Mouse (Mus musculus) urinary bladder, adult 18-20 months (tissue): Measurements from ENCODE around the gene Lrrfip1.

Experiments used
- DNase-seq, 2 experiments: peaks; one replicate each; pipeline ENCODE4 v3.0.0; 2022; ENCODE audit warnings: low spot score in 2 of 2, mixed read lengths in 2 of 2

Lrrfip1 gene

DNA sequence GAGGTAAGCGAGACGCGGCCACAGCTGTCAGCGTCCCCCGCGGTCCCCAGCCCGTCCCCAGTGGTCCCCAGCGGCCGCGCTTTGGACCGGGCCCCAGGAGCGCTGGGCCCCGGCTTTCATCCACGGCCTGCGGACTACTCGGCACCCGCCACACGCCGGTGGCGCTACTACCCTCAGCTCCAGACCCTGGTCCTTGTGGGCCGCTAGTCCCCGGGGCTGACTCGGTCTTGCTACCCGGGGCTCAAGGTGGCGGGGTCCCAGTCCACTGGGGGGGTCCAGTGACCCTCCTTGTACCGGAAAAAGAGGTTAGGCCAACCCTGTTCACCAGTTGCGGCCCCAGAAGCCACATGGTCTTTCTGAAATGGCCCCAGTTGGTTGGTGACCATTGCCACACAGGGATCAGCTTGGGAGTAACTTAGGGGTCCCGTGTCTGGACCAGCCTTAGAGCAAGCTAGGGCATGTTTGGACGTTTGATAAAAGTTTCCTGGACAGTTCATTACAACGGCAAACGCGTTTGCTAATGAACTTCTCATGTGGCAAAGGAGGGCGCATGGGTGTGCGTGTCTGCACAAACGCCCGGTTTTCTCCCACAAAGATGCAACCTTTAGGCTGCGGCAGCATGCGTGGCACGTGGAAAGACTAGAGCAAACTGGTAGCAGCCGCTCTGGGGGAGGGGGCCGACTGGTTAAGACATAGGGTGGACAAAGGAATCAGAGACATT is 514 bp downstream of the Lrrfip1 start:
- DNase-seq: peak in 1 of 2 experiments; percentile 41

DNA sequence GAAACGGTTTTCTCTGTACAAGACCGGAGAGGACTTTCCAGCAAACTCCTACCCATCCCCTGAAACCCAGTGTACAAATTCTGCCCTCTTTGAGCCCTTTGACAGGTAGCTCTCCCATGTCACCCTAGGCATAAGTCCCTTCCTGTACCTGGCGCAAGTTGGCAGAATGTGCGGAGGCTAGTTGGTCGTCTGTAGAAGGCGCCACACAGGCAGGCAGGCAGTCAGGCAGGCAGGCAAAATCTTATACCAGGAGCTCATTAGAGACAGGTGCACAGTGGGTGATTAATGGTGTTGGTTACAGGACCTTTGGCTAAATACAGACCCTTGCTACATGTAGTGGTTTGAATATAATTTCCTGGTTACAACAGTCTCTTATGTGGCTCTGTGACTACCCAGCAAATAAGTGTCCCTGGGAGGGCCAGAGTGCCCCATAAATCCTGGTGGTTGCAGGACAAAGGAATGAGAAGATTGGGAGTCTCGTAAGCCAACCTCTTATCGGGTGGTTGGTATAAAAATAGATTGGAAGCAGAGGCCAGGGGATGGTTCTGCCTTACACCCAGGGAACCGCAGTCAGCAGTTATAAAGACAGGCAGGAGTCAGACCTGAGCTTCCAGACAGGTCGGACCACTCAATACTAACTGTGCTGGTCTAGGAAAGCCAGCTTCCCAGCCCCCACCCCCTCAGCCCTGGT is 1.5 kb downstream of the Lrrfip1 start:
- DNase-seq: no peak

DNA sequence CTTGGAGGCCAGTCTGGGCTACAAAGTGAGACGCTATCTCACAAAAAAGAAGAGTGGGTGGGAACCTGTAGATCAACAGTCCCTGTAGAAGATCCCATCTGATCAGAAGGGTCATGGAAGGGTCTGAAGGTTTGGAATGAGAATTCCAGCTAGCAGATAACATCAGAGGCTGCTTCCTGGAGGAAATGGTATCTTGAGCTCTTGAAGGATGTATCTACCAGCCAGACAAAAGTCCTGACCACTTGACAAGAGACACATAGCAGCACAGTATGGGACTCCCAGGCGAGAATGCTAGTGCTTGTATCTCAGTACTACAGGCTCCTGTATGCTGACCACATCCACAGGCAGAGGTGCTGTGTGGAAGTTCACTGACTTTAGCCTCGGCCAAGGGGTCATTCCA is 2.6 kb downstream of the Lrrfip1 start:
- DNase-seq: no peak

DNA sequence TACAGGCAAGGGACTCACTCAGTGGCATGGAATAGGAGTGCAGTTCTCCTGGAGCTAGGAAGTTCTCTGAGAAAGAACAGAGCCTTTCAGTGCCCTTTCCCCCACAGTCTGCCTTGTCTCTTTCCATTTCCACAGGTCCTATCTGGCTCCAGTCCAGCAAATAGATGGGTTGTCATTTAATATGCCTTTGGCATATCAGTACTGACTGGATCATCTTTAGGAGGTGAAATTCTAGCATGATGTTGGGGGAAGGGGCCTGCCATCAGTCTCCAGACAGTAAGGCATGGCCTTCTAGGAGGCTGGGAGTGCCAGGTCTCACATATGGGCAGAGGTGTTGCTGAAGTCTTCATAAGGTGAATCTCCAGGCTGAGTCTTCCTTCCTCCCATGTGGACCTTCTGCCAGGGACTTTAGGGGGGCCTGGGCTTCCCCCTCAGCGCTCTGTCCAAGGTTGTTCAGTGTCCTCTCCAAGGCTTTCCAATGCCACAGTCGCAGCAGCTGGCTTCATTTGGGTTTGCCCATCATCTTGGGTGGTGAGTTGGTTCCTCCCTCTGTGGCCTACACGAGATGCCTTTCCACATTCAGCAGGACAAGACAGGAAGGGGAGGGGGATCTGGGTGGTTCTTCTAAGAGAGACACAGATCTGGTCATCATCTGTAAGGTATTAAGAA is 3.5 kb downstream of the Lrrfip1 start:
- no peak for DNase-seq

DNA sequence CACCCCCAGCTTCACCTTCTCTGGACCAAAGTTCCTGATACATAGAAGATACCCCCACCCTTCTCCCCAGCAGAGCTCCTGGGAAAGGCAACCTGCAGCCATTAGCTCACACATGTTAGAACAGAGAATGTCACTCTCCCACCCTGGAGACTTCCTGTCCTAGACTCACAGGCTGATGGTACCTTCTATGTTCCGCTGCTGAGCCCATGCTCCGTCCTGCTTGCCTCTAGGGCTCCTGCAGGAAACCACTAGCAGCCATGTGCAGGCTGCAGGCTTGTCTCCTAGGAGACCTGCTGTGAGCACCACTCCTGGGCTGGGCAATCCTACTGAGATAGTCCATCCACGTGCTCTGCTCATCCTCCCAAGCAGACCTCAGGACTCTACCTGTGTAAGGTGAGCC is 4.1 kb downstream of the Lrrfip1 start:
- DNase-seq: no peak

DNA sequence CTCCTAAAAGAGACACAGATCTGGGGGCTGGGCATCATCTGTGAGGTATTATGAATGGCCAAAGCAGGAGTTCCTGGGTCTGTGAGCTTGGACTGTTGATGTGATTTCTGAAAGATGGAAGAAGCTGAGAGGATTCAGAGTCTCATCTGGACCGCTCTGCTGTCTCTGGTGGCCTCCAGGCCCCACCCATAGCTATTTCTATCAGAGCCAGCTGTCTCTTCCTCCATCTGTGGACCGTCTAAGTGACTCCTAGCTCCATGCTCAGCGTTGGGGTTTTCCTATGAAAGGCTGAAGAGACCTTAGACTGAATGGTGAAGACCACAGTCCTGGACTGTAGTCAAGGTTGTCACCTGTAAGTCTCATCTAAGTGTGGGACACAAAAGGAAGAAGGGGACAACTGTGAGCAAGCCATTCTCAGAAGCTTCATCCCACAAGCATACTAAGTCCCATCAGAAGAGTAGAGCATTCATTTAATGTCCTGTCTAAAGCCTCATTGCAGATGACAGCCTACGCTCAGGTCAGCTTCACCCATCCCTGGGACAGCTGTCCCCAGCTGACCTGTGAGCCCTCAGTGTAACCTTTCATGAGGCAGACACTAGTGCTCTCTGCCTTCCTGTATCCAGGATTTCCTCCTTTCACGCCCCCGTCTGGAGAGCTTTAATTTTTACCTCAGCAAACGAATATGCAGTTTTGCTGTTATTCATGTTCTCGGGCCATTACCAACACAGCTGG is 5.2 kb downstream of the Lrrfip1 start:
- no peak for DNase-seq

DNA sequence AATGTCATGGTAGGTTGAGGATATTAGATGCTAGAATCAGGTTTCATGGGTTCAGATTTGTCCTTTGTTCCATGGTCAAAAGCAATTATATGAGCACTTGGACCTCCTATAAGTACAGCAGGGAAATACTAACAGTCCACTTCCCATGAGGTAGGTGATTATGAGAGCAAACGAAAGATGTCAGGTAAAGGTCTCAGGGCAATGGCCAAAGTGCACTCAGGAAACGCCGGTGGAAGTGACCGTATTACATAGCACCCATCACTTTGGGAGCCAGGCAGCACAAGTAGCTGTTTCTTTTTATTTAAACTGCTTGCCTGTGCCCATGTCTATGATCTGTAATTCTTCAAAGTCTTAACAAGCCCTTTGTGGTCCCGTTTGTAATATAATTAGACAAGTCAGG is 7.5 kb downstream of the Lrrfip1 start:
- no peak for DNase-seq

DNA sequence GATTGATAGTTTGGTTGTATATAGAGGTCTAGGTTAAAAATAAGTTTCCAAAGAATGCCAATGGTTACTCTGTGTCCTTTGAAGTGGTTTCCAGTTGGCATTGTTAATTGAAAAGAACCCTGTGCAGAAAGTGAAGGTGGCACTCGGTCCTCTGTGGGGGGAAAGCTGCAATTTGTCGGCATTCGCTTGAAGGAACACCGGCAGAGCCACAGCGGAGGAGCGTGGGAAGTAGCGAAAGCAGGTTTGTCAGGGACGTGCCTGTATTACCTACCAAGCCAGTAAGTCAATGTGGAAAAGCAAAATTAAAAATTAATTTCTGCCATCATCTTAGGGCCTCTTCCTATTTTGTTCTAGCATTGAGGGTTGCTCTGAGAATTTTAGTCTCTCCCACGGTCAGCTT is 8.2 kb downstream of the Lrrfip1 start:
- DNase-seq: no peak

DNA sequence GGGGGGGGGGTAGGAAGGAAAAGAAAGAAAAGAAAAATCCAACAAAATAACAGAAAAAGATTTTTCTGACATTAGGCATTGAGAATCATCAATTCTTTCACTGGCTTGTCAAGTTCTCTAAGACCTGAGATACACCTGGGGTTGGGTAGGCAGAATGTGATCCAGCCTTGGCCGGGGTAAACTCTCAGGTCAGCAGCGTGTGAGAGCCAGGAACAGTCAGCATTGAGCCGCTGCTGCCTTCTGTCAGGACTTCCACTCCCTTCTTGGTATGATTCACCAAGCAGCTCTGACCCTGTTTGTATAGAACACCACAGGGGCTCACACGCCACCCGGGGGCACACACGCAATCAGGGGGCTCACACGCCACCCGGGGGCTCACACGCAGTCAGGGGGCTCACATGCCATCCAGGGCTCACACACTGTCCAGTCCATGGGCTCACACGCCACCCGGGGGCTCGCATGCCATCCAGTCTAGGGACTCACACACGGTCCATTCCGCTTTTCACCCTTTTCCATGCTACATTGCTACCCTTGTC is 9.7 kb downstream of the Lrrfip1 start:
- no peak for DNase-seq

DNA sequence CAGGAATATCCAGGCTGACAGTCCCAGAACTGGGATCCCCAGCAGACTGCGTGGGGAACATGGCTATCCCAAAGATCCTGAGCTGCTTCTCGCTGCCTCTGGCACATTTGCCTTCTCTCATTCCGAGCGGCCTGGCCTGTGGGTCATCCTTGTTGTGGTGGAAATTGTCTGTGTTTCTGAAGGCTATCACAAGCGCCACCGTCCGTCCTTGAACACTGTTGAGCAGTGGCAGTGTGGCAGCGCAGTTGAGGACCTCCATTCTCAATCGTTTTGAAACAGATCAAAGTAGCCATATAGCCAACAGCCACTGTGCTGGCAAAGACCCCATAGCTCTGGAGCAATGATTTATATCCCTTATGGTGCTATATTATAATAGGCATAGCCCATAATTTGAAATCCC is 10.2 kb downstream of the Lrrfip1 start:
- no peak for DNase-seq

DNA sequence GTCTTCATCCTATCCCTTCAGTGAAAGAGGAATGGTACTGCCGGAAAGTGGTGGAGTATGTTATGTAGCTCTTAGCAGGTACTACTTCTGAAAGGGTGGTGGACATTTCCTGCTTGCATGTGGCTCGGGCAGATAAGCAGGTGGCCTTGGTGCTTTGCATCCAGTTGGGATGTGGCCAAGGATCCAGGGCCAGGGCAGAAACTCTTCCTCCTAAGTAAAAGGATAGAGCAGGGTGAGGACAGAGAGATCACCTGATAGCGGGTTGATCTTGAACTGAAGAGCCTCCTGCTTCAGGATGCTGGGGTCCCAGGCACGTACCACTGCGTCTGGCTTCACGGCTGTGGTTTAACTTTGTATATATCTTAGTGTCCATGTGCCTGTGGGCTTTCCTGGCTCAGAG is 10.7 kb downstream of the Lrrfip1 start:
- no peak for DNase-seq

DNA sequence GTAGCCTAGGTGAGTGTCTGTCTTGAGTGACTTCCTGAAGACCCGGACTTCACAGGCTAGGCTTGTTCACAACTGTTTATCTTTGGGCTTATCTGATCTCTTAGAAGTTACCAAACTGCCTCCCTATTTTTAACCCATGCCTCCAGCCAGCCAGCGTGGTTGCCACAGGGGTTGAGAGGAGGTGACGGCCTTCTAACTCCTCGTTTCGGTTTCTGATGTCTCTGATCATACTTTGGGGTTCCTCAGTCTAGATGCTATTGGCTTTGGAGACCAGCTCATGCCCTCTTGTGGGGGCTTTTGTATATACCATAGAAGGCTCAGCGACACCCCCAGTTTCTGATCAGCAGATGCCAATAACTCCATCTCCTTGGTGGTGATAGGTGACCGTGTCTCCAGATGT is 11.7 kb downstream of the Lrrfip1 start:
- no peak for DNase-seq

DNA sequence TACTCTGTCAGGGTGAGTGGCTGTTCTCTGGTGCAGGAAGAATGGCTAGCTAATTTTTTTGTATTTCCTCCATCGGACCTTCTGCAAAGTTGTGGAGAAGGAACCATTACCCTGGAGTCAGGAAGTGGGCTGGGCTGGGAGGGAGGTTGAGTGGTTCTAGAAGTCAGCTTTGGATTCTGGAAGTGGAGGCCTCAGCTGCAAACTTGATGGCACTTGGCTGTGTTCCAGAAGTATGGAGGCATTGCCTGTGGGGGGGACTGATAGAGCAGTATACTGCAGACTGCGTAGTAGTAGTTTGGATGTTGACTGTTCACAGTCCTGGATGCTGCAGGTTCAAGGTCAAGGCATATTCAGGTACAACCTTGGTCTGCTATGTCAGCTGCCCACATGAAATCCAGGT is 12.2 kb downstream of the Lrrfip1 start:
- DNase-seq: no peak

DNA sequence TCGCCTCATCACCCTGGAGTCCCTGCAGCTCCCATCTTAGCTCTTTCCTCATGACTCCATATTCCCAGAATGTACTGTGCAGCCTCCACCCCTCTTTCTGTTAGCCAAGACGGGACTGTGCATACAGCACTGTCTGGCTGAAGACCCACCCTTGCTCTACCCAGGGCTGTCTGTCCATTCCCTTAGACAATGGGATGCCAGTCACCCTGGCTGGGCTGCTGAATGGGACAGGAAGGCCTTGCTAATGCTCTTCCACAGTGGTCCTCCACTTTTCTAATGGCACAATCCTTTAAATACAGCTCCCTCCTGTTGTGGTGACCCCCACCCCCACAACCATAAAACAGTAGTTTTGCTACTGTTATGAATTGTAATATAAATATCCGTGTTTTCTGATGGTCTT is 12.8 kb downstream of the Lrrfip1 start:
- DNase-seq: no peak

DNA sequence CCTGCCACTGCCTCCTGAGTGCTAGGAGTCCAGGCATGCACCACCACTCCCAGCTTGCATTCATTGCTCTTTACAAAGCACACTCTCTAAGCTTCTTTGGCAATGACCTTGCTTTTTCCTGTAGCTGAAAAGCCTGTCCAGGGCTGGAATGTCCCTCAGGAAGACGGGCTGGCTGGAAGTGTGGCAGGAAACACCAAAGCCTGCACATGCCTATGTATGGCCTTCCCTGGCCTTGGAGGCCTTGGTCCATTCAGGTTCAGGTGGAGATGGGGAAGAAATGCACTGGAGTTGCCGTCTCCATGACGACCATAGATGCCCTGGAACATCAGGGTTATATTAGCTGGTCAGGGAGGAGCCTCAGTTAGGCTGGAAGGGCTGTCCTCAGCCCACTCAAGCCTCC is 15.3 kb downstream of the Lrrfip1 start:
- no peak for DNase-seq

DNA sequence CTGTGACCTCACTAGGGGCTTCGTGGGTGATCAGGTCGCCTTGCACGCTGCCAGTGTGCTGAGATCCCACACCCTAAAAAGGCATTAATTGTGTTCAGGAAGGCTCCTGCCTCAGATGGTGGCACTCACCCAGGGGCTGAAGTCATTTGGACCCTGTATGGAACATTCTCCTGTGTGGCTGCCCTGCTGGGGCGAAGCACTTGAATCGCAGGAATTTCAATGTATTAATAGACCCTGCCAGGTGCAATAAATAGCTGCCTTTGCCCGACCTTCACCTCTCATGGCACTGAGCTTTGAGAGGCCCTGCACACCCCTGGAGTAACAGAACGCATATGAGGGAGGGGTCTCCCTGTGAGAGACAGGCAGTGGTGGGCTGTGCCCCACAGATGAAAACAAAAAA is 17.0 kb downstream of the Lrrfip1 start:
- no peak for DNase-seq

DNA sequence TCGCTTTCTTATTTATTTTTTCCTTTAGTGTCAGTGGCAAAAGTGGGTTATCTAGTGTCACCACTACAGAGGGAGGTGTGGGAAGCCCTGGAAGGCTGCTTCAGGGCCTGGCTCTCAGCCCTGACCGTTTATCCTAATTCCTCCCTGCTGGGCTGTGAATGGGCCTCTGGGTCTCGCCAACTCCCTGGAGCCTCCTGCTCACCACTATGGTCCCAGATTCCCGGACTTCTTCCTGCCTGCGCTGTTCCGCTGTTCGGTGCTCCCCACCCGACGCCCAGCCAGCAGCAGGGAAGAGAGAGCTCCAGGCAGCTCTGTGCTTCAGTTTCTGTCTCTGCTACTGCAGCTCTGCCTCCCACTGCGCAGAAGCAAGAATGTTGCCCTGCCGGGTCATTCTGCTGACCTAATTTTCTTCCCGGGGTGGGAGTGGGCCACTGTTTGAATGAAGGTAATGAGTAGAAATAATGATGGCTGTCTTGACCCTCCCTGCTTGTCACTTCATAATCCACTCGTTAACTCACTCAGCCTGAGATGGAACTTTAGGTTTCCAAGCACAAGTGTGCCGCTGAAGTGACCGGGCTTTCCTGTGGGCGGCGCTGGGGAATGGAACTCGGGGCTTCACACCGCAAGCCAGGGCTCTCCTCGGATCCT is 18.7 kb downstream of the Lrrfip1 start:
- DNase-seq: no peak

DNA sequence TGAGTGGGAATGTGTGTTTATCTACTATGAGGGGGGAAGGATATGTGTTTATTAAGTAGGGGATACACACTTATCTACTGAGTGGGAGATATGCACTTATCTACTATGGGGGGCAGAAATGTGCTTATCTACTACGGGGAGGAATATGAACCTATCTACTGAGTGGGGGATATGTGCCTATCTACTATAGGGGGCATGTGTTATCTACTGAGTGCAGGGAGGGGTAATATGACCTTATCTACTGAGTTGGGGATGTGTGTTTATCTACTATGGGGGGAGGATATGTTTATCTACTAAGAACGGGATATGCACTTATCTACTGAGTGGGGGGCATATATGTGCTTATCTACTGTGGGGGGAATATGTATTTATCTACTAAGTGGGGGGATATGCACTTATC is 20.8 kb downstream of the Lrrfip1 start:
- no peak for DNase-seq

DNA sequence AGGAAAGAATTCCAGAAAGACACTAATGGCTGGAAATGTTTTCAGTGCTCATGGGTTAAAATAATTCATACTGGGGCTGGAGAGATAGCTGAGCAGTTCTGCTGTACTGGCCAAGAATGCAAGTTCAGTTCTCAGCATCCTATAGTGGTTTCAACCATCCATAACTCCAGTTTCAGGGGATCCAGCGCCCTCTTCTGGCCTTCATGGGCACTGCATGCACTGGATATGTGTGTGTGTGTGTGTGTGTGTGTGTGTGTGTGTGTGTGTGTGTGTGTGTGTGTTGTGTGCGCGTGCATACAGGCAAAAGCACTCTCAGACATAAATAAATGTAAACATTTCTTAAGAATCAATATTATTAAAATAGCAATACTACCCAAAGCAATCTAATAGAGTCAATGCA is 22.8 kb downstream of the Lrrfip1 start:
- no peak for DNase-seq

DNA sequence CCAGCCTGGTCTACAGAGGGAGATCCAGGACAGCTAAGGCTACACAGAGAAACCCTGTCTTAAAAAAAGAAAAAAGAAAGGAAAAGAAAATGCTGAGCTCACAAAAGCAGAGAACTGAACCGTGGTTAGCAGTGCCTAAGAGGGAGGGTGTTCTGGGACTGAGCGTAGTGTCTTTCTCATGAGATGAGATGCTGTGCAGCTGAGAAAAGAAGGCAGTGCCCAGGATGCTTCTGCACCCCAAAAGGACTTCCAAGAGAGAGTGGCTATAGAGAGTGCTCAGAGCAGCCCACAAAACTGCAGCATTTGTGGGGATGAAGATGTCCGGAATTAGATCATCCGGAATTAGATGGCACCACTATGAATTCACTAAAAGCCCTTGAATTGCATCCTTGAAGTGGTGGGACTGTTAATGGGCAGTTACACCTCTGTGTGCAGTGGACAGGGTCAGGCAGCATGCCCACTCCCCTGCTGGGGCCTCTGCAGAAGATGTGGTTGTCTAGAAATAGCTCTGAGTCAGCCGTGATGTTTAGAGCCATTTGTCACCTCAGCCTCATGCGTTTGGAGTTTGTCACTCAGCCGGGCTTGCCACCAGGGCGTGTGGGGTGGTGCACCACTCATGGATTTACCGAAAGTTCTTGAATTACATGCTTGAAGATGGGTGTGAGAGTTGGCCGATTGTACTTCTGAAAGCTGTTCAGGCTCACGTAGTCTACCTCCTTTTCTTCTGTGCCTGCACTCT is 23.8 kb downstream of the Lrrfip1 start:
- no peak for DNase-seq

DNA sequence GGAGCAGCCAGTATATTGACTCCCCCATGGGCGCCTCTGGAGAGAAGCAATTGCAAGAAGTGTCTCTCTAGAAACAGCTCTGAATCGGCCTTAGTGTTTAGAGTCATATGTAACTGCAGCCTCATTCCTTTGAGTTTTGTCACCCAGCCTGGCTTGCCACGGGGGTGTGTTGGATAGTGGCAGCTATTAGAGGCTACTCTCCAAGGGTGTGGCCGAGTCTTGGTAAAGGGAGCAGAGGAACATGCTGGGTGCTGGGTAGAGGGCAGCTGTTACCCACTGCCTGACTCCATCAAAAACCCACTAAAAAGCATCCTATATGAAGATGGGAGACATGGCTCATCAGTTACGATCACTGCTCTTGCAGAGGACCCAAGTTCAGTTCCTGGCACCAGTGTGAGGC is 24.7 kb downstream of the Lrrfip1 start:
- no peak for DNase-seq
